Mouse (Mus musculus) cerebellum, adult 2 months (tissue): Measurements from ENCODE around the gene Psmb7. TPM values are rescaled to one million over a fixed set of nuclear protein-coding genes. Genes with fewer than 3 reads are reported as not detected.

ENCODE experiments used
- DNase-seq, 2 experiments: peaks; one replicate each; pipeline ENCODE4 v3.0.0; 2021
- H3K27ac ChIP-seq: fragments of 200-500 bp; 2 replicates; pipeline ENCODE4 v1.5.1; 2012; ENCODE audit warnings: low read length, control low read depth, inconsistent platforms; ENCODE audit not compliant: insufficient read depth
- H3K27me3 ChIP-seq: fragments of 200-500 bp; 2 replicates; pipeline ENCODE4 v1.6.1; 2012; ENCODE audit warnings: inconsistent platforms, mild to moderate bottlenecking, low read length, moderate library complexity; ENCODE audit not compliant: control insufficient read depth, insufficient read depth
- H3K4me1 ChIP-seq: fragments of 200-500 bp; 2 replicates; pipeline ENCODE4 v1.6.1; 2011; ENCODE audit warnings: low read length; ENCODE audit not compliant: control insufficient read depth, insufficient read depth
- H3K4me3 ChIP-seq: fragments of 200-500 bp; replicated peaks from 2 replicates; pipeline ENCODE3; 2011; ENCODE audit warnings: mild to moderate bottlenecking, low read depth, low read length, control low read depth; ENCODE audit not compliant: insufficient read depth
- CTCF ChIP-seq: fragments of 200-500 bp; IDR thresholded peaks from 2 replicates; pipeline ENCODE4 v1.5.1; 2011; ENCODE audit warnings: low read depth, mild to moderate bottlenecking, control low read depth, low read length, moderate library complexity, borderline replicate concordance; ENCODE audit not compliant: insufficient read depth
- POLR2A ChIP-seq: fragments of 200-500 bp; IDR thresholded peaks from 2 replicates; pipeline ENCODE4 v1.6.1; 2011; ENCODE audit warnings: low read length, control low read depth, borderline replicate concordance; ENCODE audit not compliant: insufficient read depth
- WGBS: fragments of 180-500 bp; shearing (Covaris S2); methylation state at CpG from one replicate; pipeline ENCODE4 v1.1.7; 2018; 5-methylcytosine and 5-hydroxymethylcytosine counted together
- polyA plus RNA-seq: library from polyadenylated mRNA; depleted of rRNA; stranded (reverse); fragments of >200 nt; gene quantifications from 2 replicates; pipeline ENCODE4 v1.2.3, GENCODE M21; 2012

Psmb7 gene
- polyA plus RNA-seq, 1 experiment = 310 TPM

DNA sequence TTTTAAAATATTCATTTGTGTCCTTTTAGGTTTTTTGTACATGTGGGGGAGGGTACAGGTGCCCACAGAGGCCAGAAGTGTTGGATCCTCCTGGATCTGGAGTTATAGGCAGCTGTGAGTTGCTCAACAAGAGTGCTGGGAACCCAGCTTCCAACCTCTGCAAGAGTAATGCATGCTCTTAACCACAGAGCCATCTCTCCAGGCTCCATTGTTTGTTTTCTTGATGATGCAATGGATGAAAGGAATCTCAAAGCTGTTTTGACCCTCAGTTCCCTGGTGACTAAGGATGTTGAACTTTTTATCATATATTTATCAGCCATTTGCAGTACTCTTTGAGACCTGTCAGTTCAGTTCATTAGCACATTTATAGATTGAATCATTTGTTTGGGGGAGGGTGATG, 35.1 kb upstream of the Psmb7 start:
- H3K27ac ChIP-seq = no peak overlapping the region

DNA sequence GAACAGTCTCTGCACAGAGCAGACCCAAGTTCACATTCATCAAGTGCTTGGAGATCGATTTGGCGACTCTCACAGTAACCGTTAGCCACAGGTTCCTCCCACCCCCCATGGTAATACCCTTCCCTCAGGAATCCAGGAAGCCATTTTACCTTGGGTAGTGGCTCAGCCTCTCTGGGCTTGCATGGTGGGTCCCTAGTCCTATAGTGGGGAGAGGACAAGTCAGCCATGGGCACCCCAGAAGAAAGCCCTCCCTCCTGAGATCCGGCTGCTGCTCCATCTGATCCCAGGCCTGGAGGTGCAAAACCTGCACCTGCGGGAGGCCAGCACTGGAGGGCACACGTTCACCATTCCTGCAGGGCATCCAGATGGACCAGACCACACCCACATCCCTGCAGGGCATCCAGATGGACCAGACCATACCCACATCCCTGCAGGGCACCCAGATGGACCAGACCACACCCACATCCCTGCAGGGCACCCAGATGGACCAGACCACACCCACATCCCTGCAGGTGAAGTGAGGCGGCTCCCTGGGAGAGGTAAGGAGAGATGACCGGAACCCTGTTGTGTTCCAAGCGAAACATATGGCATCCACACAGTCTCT, 31.6 kb upstream of the Psmb7 start:
- TF ChIP-seq CTCF = peak; percentile 44; the same call in 1 of the 2 replicates
- TF ChIP-seq POLR2A = no peak
- DNase-seq = peak; percentile 37 to 40

More for the DNA sequence above, 35.1 kb upstream of the Psmb7 start:
- no peak for DNase-seq
- Histone ChIP-seq H3K4me1 (peaks cover 11% of the 10 kb centered on the region), H3K4me3 (no peak overlapping the region), H3K27me3 (no peaks in the 10 kb centered on the region)
- TF ChIP-seq POLR2A (no peak), CTCF (no peak)

DNA sequence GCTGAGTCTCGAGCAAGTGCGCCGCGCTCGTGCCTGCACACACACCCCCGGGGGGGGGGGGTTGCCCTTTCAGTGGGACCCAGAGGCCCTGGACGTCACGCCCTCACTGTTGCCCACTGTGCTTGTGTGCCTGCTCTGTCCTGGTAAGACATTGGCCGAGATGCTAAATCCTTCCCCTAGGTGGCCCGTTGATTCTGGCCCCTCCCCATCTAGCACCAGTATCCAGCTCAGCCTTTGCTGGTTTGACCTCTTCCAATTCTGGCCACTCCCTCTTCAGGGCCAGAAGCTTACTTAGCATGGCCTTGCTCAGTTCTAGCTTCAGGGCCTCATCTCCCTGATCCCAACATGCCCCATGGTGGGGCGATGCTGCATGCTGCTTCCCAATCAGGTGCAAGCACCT, 28.6 kb upstream of the Psmb7 start:
- no peak overlapping the region for H3K27ac ChIP-seq
- H3K4me3 ChIP-seq = no peak overlapping the region
- 68% methylated on average over 11 of the region's 11 CpGs for WGBS
- peaks cover 3% of the 10 kb centered on the region; the same call in 1 of the 2 replicates for H3K4me1 ChIP-seq
- no peak for TF ChIP-seq CTCF
- DNase-seq = no peak
- no peaks in the 10 kb centered on the region for H3K27me3 ChIP-seq

More for the DNA sequence above, 31.6 kb upstream of the Psmb7 start:
- peaks cover 3% of the 10 kb centered on the region; the same call in 1 of the 2 replicates for H3K4me1 ChIP-seq
- no peak overlapping the region for H3K4me3 ChIP-seq
- no peaks in the 10 kb centered on the region for H3K27me3 ChIP-seq
- 36% methylated on average over 9 of the region's 9 CpGs for WGBS
- H3K27ac ChIP-seq = no peak overlapping the region

DNA sequence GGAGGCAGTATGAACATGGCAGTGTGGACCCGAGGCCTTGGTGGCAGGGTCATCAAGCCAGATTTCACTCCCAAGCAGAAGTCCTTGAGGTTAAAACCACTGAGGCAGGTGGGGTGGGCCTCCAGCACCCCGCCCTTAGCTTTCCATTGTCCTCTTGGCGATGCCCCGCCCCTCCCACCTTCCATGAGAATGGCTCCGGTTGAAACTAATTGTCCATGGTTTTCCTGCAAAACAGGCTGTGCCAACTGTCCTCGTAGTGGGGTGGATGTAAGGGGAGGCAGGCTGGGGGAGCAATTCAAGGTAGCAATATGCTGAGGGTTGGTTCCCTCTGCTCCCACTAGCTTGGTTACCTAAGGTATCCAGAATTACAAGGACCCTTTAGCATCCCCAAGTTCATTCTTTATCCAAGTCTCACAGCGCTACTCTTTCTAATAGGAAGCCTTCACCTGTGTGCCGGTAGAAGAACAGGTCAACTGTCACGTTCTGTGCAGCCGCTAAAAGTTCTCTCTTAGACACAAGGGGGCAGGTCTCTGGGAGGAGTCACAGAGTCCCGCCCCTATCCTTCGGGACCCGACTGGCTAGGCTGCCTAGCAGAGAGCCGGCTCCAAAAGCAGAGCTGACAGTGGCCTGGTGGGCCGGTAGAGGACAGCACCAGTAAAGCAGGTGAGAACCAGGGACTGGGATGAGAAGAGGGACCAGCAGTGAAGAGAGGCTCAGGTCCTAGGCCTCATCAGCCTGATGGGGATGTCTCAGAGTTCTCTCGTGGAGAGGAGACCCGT, 25.1 kb upstream of the Psmb7 start:
- no peak for DNase-seq
- Histone ChIP-seq H3K27me3 (no peaks in the 10 kb centered on the region), H3K4me1 (no peaks in the 10 kb centered on the region; the same call in 1 of the 2 replicates), H3K27ac (no peak overlapping the region), H3K4me3 (no peak overlapping the region)
- TF ChIP-seq POLR2A = no peak
- no peak for TF ChIP-seq CTCF
- 25% methylated on average over 17 of the region's 17 CpGs for WGBS

DNA sequence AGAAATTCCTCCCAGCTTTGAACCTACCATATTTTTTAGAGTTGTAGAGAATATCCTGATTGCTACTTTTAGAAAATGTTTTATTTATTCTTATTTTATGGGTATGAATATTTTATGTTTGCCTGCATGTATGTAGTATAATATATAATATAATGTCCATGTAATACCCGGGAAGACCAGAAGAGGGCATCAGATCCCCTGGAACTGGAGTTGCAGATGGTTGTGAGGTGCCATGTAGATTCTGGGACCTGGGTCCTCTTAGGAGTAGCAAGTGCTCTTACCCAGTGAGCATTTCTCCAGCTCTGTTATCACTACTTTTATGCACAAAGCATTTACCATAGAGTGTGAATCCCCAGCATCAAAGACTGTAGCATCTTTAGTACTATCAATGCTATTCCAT, 17.5 kb upstream of the Psmb7 start:
- 3% methylated on average over 1 of the region's 1 CpGs for WGBS
- H3K4me1 ChIP-seq = no peaks in the 10 kb centered on the region
- H3K27ac ChIP-seq = no peak overlapping the region
- no peaks in the 10 kb centered on the region for H3K27me3 ChIP-seq
- DNase-seq = no peak
- no peak for TF ChIP-seq POLR2A
- TF ChIP-seq CTCF = peak; percentile 40; the same call in 1 of the 2 replicates
- no peak overlapping the region for H3K4me3 ChIP-seq

DNA sequence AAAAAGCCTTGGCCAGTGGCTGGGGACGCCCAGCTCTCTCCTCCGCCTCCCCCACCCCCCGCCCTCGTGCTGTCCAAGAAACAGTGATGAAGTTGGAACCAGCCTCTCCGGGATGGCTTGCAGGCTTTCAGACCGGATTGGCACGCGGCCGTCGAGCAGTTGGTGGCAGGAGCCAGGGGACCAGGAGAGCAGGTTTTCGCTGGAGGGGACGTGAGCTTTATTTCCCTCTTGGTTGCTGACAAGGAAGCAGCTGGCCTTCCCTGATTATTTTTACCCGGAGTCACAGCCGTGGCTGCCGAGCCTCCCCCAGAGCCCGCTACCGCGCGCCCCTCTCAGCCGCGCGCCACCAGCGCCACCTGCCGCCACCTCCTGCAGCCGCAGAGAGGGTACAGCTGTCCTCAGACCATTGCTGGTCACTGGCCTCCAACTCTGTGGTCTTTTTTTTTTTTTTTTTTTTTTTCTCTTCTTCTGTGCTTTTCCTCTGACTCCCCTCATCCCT, 14.5 kb upstream of the Psmb7 start:
- peak; percentile 77 for TF ChIP-seq CTCF
- TF ChIP-seq POLR2A = no peak
- Histone ChIP-seq H3K4me1 (peaks cover under 1% of the 10 kb centered on the region; the same call in 1 of the 2 replicates), H3K27me3 (no peaks in the 10 kb centered on the region), H3K4me3 (peak overlapping the region; percentile 53), H3K27ac (no peak overlapping the region)
- peak; percentile 71 to 82 for DNase-seq
- WGBS = 1% methylated on average over 25 of the region's 25 CpGs

DNA sequence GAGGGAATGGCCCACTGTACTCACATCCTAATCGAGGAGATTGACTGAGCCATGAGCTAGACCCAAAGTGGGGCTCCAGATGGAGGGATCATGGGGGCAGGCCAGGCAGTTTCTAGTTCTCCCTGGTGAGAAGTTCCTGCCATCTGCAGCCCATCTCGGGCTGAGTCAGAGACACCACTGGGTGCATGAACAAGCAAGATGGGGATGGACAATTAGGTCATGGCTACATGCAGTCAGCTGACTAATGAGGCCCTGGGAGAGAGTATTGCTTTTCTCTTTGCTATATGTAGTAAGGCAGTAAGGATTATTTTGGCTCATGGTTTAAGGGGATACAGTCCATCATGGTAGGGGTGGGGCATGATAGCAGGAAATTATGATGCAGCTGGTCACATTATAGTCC, 9.8 kb upstream of the Psmb7 start:
- Histone ChIP-seq H3K27me3 (no peaks in the 10 kb centered on the region), H3K4me3 (no peak overlapping the region), H3K4me1 (peaks cover 10% of the 10 kb centered on the region), H3K27ac (no peak overlapping the region)
- WGBS = 35% methylated on average over 2 of the region's 2 CpGs
- TF ChIP-seq POLR2A (no peak), CTCF (no peak)
- DNase-seq = peak in 1 of 2 experiments; percentile 21

DNA sequence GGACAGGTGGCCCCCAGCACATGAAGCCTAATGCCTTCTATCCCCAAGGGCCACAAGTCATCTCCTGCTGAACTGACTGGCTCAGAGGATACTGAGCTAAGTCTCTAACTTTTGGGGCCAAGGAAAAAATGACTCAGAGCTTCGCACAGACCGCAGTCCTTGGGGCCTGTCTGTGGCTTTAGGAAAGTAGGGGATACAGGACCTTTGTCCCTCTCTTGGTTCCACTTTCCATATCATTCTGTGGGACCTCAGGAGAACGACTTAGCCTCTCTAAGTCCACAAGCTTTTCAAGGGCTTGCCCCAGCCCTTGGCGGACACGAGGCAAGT, 9.4 kb upstream of the Psmb7 start:
- Histone ChIP-seq H3K27me3 (no peaks in the 10 kb centered on the region), H3K4me3 (no peak overlapping the region), H3K27ac (no peak overlapping the region), H3K4me1 (peaks cover 10% of the 10 kb centered on the region)
- TF ChIP-seq POLR2A = no peak
- no peak for TF ChIP-seq CTCF
- no peak for DNase-seq
- 88% methylated on average over 5 of the region's 5 CpGs for WGBS
